Mouse (Mus musculus) MEL-GATA-1-ER (cell line): ENCODE measurements at regions not wholly inside any gene's neighbourhood (a gene's known extent, or its start where the extent isn't known, plus 50 kb on each side); places are given as distances from the start of the nearest gene placed in this dataset.

Source experiments
- DNase-seq: peaks from one replicate; pipeline ENCODE4 v3.0.0-alpha.2; 2012; ENCODE audit warnings: low read depth; ENCODE audit errors: extremely low read depth

DNA sequence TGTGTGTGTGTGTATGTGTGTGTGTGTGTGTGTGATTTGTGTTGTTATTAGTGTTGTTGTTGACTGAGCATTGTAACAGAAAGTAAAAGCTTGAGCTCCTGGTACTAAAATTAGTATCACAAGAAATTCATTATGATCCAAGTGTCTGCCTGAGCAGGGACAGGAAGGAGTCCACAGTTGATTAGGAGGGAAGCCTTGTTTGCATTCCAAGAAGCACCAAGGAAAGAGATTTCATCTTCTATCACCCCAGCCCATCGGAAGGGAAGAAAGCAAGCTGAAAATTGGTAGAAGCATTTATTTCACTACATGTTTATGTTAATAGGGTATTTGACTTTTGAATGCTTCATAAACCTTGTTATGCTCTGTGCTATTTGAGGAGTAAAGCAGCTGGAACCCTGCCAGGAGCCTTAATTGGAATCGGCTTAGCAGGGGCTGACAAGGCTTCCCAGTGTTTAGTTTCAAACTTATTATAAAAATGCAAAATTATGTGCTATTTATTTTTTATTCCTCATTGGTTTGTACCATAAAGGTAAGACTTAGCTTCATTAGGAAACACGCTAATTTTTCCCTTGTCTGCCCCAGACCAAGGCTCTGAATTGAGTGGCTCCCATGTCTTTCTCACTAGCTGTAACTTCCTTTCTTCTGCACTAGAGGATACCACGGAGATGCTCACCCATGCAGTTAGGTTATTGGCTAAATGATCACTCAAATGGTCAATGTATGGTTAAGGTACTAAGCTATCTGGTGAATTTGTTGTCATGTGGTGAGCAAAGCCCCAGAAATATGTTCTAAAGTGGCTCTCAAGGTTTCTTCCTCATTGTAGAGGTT lies 318.6 kb downstream of the Serpinb8 start:
- DNase-seq = no peak

DNA sequence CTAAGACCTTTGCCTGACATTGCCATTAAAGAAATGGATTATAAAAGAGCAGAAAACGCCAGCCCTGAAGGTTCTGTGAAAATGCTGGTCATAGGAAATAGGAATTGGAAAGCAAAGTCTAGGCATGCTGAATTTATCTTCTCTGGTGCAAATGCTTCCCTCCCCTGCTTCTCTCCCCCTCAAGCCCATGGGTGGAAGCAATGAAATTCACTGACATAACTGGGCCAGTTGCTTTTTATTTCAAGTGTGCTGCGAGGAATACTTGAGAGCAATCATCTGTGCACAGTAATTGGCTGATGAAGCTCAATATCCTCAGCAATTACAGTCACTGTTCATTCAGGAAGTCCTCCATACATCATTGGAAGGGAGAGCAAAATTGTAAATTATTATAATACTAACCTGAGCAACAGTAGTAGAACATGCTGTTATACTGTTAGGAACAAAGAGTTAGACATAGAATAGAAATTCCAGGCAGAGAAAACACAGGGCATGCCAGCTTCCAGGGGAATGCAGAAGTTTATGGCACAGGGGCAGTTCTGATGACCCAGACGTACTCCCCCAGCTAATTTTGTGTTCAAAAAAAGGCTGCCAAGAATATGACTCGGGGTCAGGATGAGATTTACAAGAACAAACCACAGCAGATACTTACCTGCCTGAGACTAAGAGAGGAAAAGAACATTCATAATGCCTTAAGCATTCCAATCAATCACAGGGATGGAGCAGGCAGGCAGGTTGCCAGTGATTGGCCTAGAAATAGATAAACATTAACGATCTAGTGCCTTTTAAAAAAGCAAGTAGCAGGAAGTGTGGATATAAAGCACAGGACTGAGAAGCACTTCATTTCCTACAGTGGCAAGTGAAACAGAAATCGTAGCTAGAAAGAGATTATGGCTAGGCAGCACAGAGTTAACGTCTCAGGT lies 325.1 kb downstream of the Serpinb8 start:
- no peak for DNase-seq

DNA sequence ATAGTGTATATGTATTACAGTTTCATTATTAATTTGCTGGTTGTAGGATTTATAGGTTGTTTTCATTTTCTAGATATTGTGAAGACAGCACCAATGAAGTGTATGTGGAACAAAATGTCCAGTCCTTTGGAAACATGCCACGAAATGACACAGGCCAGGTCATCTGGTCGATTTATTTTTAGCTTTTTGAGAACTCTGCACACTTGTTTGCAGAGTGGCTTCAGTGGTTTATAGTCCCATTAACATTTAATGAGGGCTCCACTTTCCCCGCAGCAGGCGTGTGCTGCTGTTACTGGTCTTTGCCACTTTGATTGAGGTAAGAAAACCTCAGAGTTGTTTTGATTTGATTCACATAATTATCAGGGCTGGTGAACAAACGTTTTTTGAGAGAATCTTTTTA lies 327.2 kb downstream of the Serpinb8 start:
- DNase-seq = no peak

DNA sequence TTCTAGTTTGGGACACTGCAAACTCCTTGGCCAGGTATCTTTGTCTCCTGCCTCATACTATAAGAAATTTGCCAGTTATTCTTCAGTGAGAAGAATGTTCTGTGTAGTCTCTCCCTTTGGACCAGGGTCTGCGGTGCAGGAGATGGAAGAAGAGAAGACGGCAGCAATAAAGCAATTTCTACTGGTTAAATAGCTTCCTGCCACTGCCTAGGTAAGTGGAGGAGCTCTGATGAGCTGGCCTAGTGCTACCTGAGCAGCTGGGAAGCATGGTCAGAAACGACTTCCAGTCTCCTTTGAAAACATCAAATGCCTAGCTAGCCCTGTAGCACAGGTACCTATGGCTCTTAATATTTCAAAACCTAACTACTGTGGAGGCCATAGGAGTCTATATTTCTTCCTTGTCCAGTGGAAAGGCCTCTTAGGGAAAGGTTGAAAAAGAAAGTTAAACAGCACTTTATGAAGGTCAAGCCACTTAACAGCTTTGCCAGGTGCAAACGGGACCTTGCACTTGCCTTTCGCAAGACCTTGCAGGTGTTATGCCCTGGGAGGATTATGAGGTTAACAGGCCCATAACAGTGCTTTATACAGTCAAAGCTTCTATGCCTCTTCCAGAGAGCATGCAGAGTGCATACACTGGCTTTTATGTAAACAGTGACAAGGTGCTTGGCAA lies 351.9 kb downstream of the Serpinb8 start:
- no peak for DNase-seq

DNA sequence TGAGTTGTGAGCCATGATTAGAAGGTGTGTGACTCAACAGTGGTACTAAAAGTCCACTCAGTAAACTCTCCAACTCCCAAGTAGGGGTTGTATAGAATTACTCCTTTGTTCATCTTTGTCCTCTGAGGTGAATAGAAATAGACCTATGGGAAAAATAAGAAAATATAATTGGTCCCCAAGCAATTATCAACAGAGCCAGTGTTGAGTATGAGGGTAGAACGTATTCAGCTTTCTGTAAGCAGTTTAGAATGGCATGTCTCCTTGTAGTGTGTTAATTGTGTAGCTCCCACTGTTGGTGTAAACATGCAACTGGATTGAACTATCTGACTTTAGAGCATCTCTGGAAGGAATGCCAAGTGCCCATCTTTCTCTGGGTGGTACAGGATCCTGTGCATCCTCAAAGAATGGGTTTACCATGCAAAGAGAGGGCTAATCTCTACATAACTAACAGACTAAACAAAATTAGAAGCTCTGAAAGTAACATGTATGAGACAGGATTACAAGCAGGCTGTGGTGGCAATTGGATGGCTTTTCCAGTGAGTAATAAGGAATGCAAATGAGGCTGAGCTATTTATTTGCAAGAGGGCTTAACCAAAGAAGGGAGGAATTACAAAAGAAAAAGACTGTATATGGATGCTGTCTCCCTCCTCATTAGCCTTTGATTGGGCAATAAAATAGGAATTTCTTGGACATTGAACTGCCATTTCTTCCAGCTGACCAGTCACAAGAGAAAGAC lies 356.6 kb downstream of the Serpinb8 start:
- DNase-seq = no peak

DNA sequence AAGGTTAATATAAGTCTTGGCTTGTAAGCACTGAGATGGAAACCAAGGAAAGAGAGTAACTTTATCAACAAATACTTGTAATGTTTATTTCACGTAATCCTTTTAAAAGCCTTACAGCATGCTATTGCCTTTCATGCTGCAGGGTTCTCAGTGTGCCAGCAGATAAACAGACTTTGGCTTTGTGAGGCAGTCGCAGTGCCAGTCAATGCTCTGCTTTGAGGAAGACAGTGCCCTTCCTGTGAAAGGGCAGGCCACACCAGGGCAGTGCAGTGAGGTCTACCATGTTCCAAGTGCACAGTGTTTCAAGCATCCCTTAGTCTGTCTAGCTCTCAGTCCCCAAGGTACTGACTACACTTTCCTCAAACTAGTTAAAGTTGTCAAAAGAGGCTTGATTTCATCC lies 360.6 kb downstream of the Serpinb8 start:
- no peak for DNase-seq

DNA sequence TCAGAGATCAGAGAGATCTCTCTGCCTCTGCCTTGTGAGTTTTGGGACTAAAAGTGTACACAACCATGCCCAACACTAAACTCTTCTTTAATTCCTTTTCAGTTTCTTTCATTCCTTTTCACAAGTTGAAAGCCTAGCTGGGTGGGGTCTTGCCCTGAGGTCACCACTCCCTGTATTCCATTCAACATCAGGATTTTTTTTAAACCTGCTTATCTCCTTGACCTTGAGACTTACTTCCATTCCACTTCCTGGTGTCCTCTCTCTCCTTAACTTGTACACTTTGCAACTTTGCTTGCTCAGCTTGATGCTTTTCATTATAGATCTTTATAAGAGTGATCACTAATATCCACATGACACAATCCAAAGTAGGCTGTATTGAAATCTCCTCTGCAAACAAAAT lies 371.2 kb downstream of the Serpinb8 start:
- DNase-seq = no peak

DNA sequence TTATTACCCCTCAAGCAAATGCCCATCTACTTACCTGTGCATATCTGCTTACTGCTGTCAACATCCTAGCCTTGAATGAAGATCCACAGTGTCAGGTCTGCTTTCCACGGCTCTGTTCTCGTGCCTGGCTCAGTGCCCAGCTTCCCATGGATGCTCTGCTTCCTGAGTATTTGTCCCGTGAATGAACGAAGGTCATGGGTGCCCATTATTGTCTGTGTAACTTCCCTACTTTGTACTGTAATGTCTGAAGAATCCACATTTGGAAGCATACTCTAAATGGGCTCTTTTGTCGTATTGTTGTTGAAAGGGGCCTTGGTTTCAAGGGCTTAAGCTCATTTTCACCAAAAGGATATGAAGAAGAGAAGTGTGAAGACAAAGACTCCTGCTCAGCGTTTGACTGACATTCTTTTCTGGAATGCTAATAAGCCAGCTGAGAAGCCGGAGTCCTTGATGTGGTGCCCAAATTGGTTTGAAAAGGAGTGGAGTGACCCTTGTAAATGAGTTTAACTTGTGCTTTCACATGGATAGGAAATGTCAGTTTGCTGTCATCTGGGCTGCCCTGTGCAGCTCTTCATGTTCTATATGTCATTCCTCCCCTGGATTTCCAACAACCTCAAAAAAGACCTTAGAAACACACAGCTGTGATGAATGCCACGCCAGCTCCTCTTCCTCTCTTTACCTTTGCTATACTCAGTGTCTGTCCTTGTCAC lies 386.0 kb downstream of the Serpinb8 start:
- DNase-seq = no peak

DNA sequence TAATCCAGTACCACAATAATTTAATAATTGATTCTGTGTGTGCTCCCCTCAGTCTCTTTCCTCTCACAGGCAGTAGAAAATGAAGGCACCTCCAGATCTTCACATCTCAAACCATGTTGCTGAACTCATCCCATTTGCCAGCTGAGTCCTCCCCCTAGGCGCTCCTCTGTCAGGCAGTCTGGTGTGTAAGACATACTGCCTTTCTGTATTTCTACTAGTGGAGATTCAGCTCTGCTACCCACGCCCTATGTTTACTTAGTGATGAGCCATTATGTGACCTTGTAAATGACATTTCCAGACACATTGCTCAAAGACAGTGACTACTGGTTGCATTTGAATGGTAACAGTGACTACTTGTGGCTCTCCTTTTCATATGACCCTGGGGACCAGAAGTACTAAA lies 387.9 kb downstream of the Serpinb8 start:
- no peak for DNase-seq

DNA sequence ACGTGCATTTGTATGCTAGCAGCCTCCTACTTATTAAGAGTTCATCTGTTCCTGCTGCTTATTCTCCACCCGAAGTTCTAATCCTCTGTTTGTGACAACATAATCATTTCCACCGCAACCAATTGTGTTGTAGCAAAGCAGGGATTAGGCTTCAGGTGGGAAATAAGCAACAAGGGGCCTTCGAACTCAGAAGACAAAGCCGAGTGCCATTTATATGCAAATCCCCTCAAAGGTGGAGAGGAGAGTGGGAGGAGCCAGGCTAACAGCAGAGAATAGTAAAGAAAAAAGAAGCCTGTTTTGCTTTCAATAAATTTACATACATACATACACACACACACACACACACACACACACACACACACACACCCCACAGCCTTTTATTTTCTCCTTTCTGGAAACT lies 388.6 kb downstream of the Serpinb8 start:
- no peak for DNase-seq

DNA sequence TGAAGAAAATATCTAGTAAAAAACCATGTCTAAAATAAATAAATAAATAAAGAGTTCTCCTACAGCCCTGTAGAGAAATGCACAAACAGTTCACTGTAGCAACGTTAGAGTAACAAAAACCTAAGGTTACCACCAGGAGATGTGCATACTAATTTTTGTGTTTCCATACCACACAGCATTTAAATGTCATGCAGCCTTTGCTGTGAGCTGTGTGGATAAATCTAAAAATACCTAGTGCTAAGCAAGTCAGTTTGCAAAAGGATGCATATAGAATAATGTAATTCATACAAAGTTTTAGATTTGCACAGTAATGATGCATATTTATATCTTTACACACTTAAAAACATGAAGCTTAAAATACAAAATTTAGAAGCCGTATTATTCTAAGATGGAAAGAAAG lies 395.8 kb downstream of the Serpinb8 start:
- no peak for DNase-seq

DNA sequence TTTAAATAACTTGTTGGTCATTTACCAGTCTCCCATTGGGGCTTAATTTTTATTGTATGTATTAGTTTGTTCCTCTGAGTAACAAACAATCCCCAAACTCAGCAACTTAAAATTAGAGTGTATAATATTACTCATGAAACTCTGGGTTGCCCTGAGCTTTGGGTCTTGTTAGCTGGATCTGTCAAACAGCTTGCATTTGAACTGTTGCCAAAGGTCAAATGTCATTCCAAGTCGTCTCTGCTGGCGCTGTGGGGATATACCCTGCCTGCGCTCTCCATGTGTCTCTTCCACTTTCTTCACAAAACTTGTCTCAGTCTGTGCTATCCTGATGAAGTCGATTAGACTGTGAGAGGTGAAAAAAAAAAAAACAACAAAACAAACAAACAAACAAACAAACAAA lies 398.3 kb downstream of the Serpinb8 start:
- no peak for DNase-seq

DNA sequence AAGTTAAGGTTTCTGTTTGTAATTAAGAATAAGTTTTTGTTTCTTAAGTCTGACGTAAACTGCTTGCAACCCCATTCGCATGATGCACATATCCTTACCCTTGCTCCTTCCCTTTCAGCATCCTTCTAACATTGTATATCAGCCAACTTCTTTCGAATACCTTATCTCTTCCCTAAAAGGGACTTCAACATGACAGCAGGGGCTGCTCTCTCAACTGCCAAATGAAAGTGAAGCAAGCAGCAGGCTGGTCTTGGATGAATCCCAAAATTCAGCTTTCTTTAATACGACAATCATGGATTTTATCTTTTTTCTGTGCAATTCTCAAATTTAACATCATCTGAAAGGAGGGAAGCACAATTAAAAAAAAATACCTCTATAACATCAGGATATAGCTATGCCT lies 403.2 kb downstream of the Serpinb8 start:
- no peak for DNase-seq

DNA sequence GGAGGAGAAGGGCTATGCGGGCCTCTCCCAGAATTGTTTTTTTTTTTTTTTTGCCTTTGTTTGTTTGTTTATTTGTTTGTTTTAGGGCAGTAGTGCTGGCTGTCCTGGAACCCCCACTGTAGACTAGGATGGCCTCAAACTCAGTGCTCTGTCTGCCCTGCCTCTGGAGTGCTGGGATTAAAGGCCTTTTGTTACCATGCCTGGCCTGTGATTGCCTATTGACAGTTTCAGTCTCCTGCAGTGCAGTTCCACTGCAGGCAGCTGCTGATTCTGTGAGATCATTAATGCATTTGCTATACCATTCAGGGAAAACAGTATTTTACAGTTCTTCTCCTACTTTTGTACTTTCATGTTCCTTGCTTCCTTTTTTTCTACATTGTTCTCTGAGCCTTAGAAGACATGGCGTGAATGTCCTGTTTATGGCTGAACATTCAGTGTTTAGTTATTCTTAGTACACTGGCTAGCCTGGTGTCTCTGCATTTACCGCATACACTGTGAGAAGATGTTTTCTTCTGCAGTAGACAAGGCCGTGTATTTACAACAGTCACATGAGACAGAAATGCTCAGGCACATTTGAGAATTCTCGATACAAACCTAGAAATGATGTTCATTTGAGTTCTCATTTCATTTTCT lies 434.0 kb downstream of the Serpinb8 start:
- no peak for DNase-seq

DNA sequence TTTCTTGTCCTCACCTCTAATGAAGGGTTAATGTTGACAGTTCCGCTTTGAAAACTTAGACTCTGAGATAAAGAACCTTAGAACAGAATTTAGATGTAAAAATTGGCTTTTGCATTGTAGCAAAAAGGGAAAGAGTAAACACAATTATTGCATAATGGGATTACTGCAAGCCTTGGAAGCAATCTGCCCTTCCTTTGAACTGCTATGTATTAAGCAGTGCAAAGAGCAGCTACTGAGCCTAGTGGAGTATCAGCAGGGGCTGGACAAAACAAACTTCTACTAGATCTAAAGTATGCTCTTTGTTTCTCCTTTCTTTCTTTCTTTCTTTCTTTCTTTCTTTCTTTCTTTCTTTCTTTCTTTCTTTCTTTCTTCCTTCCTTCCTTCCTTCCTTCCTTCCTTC lies 434.9 kb downstream of the Serpinb8 start:
- no peak for DNase-seq

DNA sequence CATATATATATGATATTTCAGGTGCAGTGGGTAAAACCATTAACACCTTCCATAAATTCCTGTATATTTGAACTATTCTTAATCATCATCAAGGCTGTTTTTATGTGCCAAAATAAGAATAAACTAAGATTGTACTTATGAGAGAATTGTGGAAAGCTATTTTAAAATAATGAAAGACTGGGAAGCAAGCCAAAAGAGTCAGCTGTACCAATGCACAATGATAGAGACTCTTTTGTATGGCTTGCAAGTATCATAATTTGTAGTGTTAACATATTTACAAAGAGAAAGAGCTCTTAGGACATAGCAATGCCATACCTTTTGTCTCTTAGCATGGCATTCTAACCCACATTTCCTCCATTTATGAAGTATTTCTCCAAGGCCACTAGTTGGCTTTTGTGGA lies 436.7 kb downstream of the Serpinb8 start:
- DNase-seq = no peak

DNA sequence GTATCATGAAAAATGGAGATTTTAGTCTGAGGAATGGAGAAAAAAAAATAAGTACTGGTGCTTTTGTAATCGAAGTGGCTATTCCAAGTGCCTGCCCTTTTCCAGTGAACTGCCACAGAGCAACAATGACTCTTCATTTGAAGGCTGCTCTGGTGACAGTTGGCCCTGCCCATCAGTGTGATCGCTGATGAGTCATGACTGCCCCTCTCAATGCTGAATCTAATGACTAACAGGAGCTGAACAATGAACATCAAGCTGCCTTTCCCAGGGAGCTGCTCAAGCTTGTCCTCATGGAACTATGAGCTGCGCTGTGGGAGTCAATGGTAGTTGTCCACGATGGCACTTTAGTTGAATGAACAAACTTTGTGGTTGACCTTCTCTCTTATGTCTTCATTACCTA lies 456.4 kb downstream of the Serpinb8 start:
- no peak for DNase-seq

DNA sequence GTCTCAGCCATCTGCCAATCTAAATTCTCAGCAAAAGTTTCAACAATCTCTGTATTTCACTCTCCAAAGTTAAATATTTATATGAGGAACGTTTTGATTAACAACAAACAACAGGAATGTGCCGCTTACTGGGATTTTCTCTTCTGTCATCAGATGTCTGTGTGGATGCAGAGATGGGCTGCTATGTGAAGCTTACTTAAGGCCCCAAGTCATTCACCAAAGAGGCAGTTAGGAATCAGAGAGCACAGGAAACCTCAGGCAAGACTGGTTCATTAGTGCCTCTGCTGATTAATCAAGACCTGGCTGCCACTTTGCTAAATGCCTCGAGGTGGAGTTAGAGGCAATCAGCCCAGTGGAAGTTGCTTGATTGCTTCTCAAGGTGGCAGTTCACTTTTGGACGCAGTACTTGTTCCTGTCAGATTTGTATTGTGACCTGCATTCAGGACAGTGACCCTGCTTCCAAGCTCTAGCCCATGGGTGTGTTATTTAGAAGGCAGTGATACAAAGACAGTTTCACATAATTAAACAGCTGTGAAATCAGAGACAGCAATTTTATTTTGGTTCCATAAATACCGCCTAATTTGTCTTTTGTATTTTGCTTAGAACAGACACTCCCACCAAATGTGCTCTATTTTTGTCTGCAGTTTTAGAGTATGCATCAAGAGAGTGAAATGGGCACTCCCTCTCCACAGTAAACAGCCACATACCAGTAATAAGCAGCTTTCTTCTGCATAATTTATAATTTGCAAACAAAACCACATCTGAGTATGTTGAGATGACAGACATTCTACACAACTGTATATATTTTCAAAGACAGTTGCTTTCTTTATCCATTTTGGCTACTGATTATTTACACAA lies 457.3 kb downstream of the Serpinb8 start:
- DNase-seq = no peak

DNA sequence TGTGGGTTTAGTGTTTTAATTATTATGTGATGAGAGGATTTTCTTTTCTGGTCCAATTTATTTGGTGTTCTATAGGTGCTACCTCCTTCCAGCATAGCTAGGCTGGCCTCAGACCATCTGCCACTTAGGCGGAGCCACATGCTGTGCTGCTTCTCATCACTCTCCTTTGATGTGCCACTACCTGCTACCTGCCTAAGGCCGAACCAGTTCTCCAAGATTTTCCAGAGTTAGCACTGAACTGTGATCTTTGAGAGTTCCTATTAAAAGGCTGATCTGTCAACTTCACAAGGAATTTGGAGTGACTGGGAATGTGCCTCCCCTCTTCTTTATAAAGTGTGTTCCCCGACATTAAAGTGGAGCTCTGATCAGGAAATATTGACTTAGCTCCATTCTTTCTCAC lies 504.8 kb downstream of the Serpinb8 start:
- DNase-seq = no peak
